Mouse (Mus musculus): ENCODE data around the gene Fam209.

Fam209 gene

GRCm38 (mm10) chr2:172480296-172480695 lies 8.0 kb downstream of the Fam209 start:
- DNase-seq = no peak

- no peak for DNase-seq
Measured at GRCm38 (mm10) chr2:172481654-172482385, 9.5 kb downstream of the Fam209 start.

GRCm38 (mm10) chr2:172483766-172484413 lies 11.6 kb downstream of the Fam209 start:
- peak; percentile 71 for DNase-seq

GRCm38 (mm10) chr2:172484696-172485370 lies 12.5 kb downstream of the Fam209 start:
- DNase-seq = no peak

GRCm38 (mm10) chr2:172496736-172497345 lies 24.5 kb downstream of the Fam209 start:
- no peak for DNase-seq

GRCm38 (mm10) chr2:172498823-172499222 lies 26.5 kb downstream of the Fam209 start:
- no peak for DNase-seq

- DNase-seq = no peak
Measured at GRCm38 (mm10) chr2:172500752-172501316, 28.5 kb downstream of the Fam209 start.

- peak; percentile 47 for DNase-seq
Measured at GRCm38 (mm10) chr2:172501341-172501740, 29.0 kb downstream of the Fam209 start.

- no peak for DNase-seq
Measured at GRCm38 (mm10) chr2:172502168-172502567, 29.8 kb downstream of the Fam209 start.

- DNase-seq = no peak
Measured at GRCm38 (mm10) chr2:172506121-172506520, 33.8 kb downstream of the Fam209 start.

GRCm38 (mm10) chr2:172510056-172510712 lies 37.9 kb downstream of the Fam209 start:
- no peak for DNase-seq

GRCm38 (mm10) chr2:172510899-172511298 lies 38.6 kb downstream of the Fam209 start:
- DNase-seq = no peak

GRCm38 (mm10) chr2:172516407-172516992 lies 44.2 kb downstream of the Fam209 start:
- DNase-seq = no peak

- DNase-seq = no peak
Measured at GRCm38 (mm10) chr2:172520616-172521371, 48.5 kb downstream of the Fam209 start.

GRCm38 (mm10) chr2:172522528-172522927 lies 50.2 kb downstream of the Fam209 start:
- no peak for DNase-seq
